Mouse (Mus musculus) olfactory bulb, adult 2 months (tissue): ENCODE measurements around the gene Uvrag. TPM values are rescaled to one million over a fixed set of nuclear protein-coding genes. Genes with fewer than 3 reads are reported as not detected.

ENCODE experiments used
- H3K27ac ChIP-seq: fragments of 200-500 bp; 2 replicates; pipeline ENCODE4 v1.5.1; 2012; ENCODE audit warnings: low read depth, low read length; ENCODE audit not compliant: insufficient read depth
- H3K4me1 ChIP-seq: fragments of 200-500 bp; 2 replicates; pipeline ENCODE4 v1.6.1; 2012; ENCODE audit warnings: low read length; ENCODE audit not compliant: control insufficient read depth, insufficient read depth
- H3K4me3 ChIP-seq: fragments of 200-500 bp; 2 replicates; pipeline ENCODE4 v1.5.1; 2012; ENCODE audit warnings: mild to moderate bottlenecking, low read depth, low read length, moderate library complexity; ENCODE audit not compliant: insufficient read depth
- CTCF ChIP-seq: fragments of 200-500 bp; IDR thresholded peaks from 2 replicates; pipeline ENCODE4 v1.5.1; 2012; ENCODE audit warnings: low read depth, mild to moderate bottlenecking, low read length, moderate library complexity; ENCODE audit not compliant: insufficient read depth
- POLR2A ChIP-seq: fragments of 200-500 bp; IDR thresholded peaks from 2 replicates; pipeline ENCODE4 v1.6.1; 2012; ENCODE audit warnings: mild to moderate bottlenecking, low read depth, low read length, moderate library complexity; ENCODE audit not compliant: insufficient read depth
- WGBS: fragments of 180-500 bp; shearing (Covaris S2); methylation state at CpG from one replicate; pipeline ENCODE4 v1.1.7; 2018; 5-methylcytosine and 5-hydroxymethylcytosine counted together
- polyA plus RNA-seq: library from polyadenylated mRNA; stranded (reverse); fragments of >200 nt; gene quantifications from 2 replicates; pipeline ENCODE4 v1.2.4, GENCODE M21; 2012; ENCODE audit warnings: low replicate concordance; ENCODE audit not compliant: missing spikeins, insufficient read depth, insufficient read length

Gene Uvrag
- polyA plus RNA-seq, 1 experiment = not detected

- Histone ChIP-seq H3K4me1 (no peaks in the 10 kb centered on the region), H3K27ac (no peak overlapping the region), H3K4me3 (no peak overlapping the region)
- 57% methylated on average over 5 of the region's 5 CpGs for WGBS
- no peak for TF ChIP-seq POLR2A
- no peak for TF ChIP-seq CTCF
Observed at GRCm38 (mm10) chr7:99158904-99159303, 18.0 kb upstream of the Uvrag start.

- TF ChIP-seq CTCF (no peak), POLR2A (no peak)
- no peak overlapping the region for H3K27ac ChIP-seq
- no peak overlapping the region for H3K4me3 ChIP-seq
- WGBS = 80% methylated on average over 8 of the region's 8 CpGs
- H3K4me1 ChIP-seq = no peaks in the 10 kb centered on the region
Observed at GRCm38 (mm10) chr7:99158011-99158410, 17.1 kb upstream of the Uvrag start.

- WGBS = 89% methylated on average over 10 of the region's 10 CpGs
- H3K27ac ChIP-seq = no peak overlapping the region
- no peak overlapping the region for H3K4me3 ChIP-seq
- TF ChIP-seq POLR2A (no peak), CTCF (no peak)
- H3K4me1 ChIP-seq = no peaks in the 10 kb centered on the region
Observed at GRCm38 (mm10) chr7:99156737-99157136, 15.8 kb upstream of the Uvrag start.

- 59% methylated on average over 17 of the region's 17 CpGs for WGBS
- H3K4me3 ChIP-seq = no peak overlapping the region
- no peak for TF ChIP-seq CTCF
- no peak for TF ChIP-seq POLR2A
- H3K27ac ChIP-seq = no peak overlapping the region
- no peaks in the 10 kb centered on the region for H3K4me1 ChIP-seq
Observed at GRCm38 (mm10) chr7:99155311-99156289, 14.7 kb upstream of the Uvrag start.

- WGBS = 67% methylated on average over 8 of the region's 8 CpGs
- no peak overlapping the region for H3K4me3 ChIP-seq
- TF ChIP-seq POLR2A = no peak
- H3K4me1 ChIP-seq = no peaks in the 10 kb centered on the region
- H3K27ac ChIP-seq = no peak overlapping the region
Observed at GRCm38 (mm10) chr7:99154648-99155151, 13.8 kb upstream of the Uvrag start.

- H3K4me3 ChIP-seq = no peak overlapping the region
- TF ChIP-seq CTCF (no peak), POLR2A (no peak)
- 94% methylated on average over 11 of the region's 11 CpGs for WGBS
Observed at GRCm38 (mm10) chr7:99153686-99154202, 12.8 kb upstream of the Uvrag start.

DNA sequence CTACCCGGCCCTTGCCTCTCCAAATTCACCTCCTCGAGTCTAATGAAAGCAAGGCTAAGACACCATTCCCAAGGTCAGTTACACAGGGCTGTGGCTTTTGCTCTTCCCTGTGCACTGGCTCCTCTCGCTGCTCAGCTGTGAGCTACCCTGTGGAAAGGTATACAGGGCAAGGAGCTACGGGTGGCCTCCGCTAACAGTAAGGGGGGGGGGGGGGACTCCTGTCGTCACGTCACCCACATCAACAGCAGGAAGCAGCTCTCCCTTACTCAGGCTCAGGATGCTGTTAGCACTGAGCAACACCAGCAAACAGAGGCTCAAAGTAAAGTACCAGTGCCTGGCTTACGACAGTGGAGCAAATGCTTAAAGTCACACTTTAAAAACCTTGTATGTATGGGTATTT lies 11.8 kb upstream of the Uvrag start:
- TF ChIP-seq POLR2A (no peak), CTCF (no peak)
- Histone ChIP-seq H3K4me3 (no peak overlapping the region), H3K27ac (no peak overlapping the region), H3K4me1 (no peaks in the 10 kb centered on the region)
- 86% methylated on average over 8 of the region's 8 CpGs for WGBS

More at GRCm38 (mm10) chr7:99153686-99154202, 12.8 kb upstream of the Uvrag start:
- H3K27ac ChIP-seq = no peak overlapping the region
- no peaks in the 10 kb centered on the region for H3K4me1 ChIP-seq

- TF ChIP-seq POLR2A (no peak), CTCF (peak; percentile 98)
Observed at GRCm38 (mm10) chr7:99151342-99151741, 10.4 kb upstream of the Uvrag start.

DNA sequence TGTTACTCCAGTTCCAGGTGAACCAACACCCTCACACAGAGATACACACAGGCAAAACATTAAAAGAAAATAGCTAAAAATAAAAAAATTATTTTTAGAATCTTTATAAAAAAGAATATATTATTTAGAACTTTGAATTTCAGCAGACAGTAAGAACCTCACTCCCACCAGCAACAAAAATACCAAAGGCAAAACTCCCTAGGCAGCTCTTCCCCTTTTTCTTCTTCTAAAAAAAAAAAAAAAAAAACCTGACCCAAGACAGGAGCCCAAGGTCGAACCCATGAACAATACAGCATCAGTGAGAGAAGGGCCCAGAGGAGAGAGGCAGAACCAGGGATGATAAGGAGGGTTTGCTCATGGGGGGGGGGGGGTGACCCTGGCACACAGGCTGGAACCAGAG lies 8.1 kb upstream of the Uvrag start:
- TF ChIP-seq CTCF = no peak
- TF ChIP-seq POLR2A = no peak
- H3K4me1 ChIP-seq = peaks cover 6% of the 10 kb centered on the region
- WGBS = 56% methylated on average over 1 of the region's 1 CpGs

More at GRCm38 (mm10) chr7:99151342-99151741, 10.4 kb upstream of the Uvrag start:
- H3K27ac ChIP-seq = no peak overlapping the region
- H3K4me1 ChIP-seq = no peaks in the 10 kb centered on the region; the same call in 1 of the 2 replicates
- no peak overlapping the region for H3K4me3 ChIP-seq
- WGBS = 5% methylated on average over 7 of the region's 7 CpGs

More for the DNA sequence above, 8.1 kb upstream of the Uvrag start:
- H3K27ac ChIP-seq = no peak overlapping the region
- no peak overlapping the region for H3K4me3 ChIP-seq
